Mouse (Mus musculus) midbrain, embryonic 12.5 days (tissue): ENCODE data around the gene Drd1. TPM values are rescaled to one million over a fixed set of nuclear protein-coding genes. Genes with fewer than 3 reads are reported as not detected.
A peak's percentile ranks its signal among the peaks of the same experiment; 100 is the strongest.

Experiments
- ATAC-seq: fragments of 200-750 bp; cut with Nextera tagmentation; 2 replicates; pipeline ENCODE4 v1.8.0; 2017; ENCODE audit warnings: low read depth, moderate TSS enrichment, moderate library complexity; ENCODE audit not compliant: low FRiP score
- H3K27ac ChIP-seq: fragments of 300-500 bp; sonication (generic); replicated peaks from 2 replicates; pipeline ENCODE4 v1.5.1; 2016; ENCODE audit warnings: mild to moderate bottlenecking
- H3K27me3 ChIP-seq: fragments of 300-500 bp; sonication (generic); 2 replicates; pipeline ENCODE4 v1.6.1; 2016; ENCODE audit warnings: mild to moderate bottlenecking
- H3K36me3 ChIP-seq: fragments of 300-500 bp; sonication (generic); 2 replicates; pipeline ENCODE4 v1.6.1; 2016
- H3K4me1 ChIP-seq: fragments of 300-500 bp; sonication (generic); 2 replicates; pipeline ENCODE4 v1.6.1; 2016
- H3K4me2 ChIP-seq: fragments of 300-500 bp; sonication (generic); replicated peaks from 2 replicates; pipeline ENCODE4 v1.6.1; 2016; ENCODE audit warnings: mild to moderate bottlenecking, moderate library complexity
- H3K4me3 ChIP-seq: fragments of 300-500 bp; sonication (generic); 2 replicates; pipeline ENCODE4 v1.5.1; 2016; ENCODE audit warnings: mild to moderate bottlenecking
- H3K9ac ChIP-seq: fragments of 300-500 bp; sonication (generic); replicated peaks from 2 replicates; pipeline ENCODE4 v1.6.1; 2016; ENCODE audit warnings: mild to moderate bottlenecking, moderate library complexity
- H3K9me3 ChIP-seq: fragments of 300-500 bp; sonication (generic); 2 replicates; pipeline ENCODE4 v1.6.1; 2016; ENCODE audit warnings: mild to moderate bottlenecking
- WGBS: fragments of 180-500 bp; shearing (Covaris S2); methylation state at CpG from one replicate; pipeline ENCODE4 v1.1.7; 2016; 5-methylcytosine and 5-hydroxymethylcytosine counted together
- polyA plus RNA-seq: library from polyadenylated mRNA; unstranded; fragments of >200 nt; fragmentation: Nextera tagmentation; extraction: Ambion mirVana; gene quantifications from 2 replicates; pipeline ENCODE4 v1.2.1, GENCODE M21; 2016

The Drd1 gene
- polyA plus RNA-seq, 1 experiment from 2014 or later = 0.75 TPM

DNA sequence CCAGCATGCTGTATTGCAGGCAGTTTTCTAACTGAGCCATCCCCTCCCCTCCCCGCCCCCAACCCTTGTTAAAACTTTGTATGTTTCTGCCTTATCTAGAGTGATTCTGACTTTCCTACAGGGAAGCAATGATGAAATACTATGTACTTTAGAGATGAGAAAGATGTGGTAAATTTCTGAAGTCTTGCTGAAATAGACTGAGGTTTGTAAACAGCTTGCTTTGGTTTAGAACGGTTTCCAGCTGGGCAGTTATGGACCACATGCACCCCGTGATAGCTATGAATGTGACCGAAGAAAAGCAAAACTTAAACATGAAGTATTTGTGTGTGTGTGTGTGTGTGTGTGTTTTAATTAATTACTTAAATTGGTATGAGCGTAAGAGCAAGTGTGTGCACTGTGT, 29.3 kb upstream of the Drd1 start:
- Histone ChIP-seq H3K4me2 (no peak overlapping the region), H3K4me3 (no peak overlapping the region), H3K27ac (no peak overlapping the region), H3K27me3 (no peaks in the 10 kb centered on the region), H3K9me3 (no peaks in the 10 kb centered on the region), H3K4me1 (no peaks in the 10 kb centered on the region), H3K36me3 (peaks cover 46% of the 10 kb centered on the region), H3K9ac (no peak overlapping the region)
- WGBS = 91% methylated on average over 5 of the region's 5 CpGs
- ATAC-seq = no peak

DNA sequence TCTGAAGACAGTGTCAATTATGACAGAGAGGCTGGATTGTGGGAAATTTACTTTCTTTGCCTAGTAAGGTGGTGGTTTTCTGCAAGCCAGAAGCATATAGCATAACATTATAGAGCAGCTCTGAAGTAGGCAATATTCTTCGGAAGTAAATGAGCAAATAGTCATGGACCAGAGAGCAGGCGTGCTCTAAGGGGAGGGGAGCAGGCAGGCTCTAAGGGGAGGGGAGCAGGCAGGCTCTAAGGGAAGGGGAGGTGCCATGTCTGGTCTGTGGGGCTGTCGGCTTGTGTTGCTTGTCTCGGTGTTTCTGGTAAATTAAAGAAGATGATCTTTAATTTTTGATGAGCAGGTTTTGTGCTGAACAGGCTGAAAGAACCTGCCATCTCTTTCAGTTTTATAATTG, 28.7 kb upstream of the Drd1 start:
- WGBS = 49% methylated on average over 4 of the region's 4 CpGs

DNA sequence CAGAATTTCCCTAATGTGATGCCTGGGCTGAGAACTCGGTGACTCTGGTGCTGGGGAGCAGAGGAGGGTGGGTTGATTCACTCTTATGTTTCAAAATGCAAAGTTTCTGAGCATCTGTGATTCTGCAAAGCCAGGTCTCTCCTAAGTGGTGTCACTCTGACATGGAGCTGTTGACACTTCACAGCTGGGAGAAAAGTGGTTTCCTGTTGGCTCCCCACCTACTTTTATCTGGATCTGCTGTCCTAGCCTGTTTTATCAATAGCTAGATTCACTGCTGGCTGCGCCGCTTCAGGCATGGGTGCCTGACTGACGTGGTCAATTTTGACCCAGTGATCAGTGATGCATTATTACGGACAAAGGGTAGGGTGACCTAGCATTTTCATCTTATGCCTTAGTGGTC, 27.4 kb upstream of the Drd1 start:
- Histone ChIP-seq H3K4me1 (no peaks in the 10 kb centered on the region), H3K9ac (no peak overlapping the region), H3K9me3 (no peaks in the 10 kb centered on the region), H3K36me3 (peaks cover 28% of the 10 kb centered on the region), H3K27ac (no peak overlapping the region), H3K4me3 (no peak overlapping the region), H3K4me2 (no peak overlapping the region), H3K27me3 (no peaks in the 10 kb centered on the region)
- ATAC-seq = no peak
- WGBS = 75% methylated on average over 5 of the region's 5 CpGs

More for the DNA sequence above, 28.7 kb upstream of the Drd1 start:
- Histone ChIP-seq H3K9me3 (no peaks in the 10 kb centered on the region), H3K9ac (no peak overlapping the region), H3K27ac (no peak overlapping the region), H3K27me3 (no peaks in the 10 kb centered on the region), H3K36me3 (peaks cover 39% of the 10 kb centered on the region), H3K4me1 (no peaks in the 10 kb centered on the region), H3K4me3 (no peak overlapping the region), H3K4me2 (no peak overlapping the region)
- ATAC-seq = no peak

DNA sequence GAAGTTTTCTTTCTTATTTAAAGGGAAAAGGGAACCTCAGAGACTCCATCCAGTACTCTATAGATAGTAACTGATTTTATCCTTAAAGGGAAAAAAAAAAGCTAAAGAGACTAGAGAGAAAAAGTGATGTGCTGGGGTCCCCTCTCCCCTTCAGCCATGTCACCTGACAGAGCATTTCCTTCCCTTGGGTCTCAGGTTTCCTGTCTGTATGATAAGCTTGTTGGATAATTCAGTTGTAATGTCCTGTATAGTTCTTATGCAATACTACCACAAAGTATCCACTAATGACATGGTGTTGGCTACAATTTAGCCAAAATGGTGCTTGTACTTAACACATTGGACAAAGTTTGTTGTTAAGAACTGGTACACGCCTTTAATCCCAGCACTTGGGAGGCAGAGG, 25.3 kb upstream of the Drd1 start:
- peaks cover 9% of the 10 kb centered on the region for H3K36me3 ChIP-seq
- H3K9me3 ChIP-seq = no peaks in the 10 kb centered on the region
- H3K4me1 ChIP-seq = 0 out of 2 replicates have a peak, but pooled peaks cover 3% of the 10 kb centered on the region
- no peak overlapping the region for H3K9ac ChIP-seq
- no peak for ATAC-seq
- no peak overlapping the region for H3K27ac ChIP-seq
- no peak overlapping the region for H3K4me3 ChIP-seq
- no peak overlapping the region for H3K4me2 ChIP-seq
- H3K27me3 ChIP-seq = no peaks in the 10 kb centered on the region
- 100% methylated on average over 1 of the region's 1 CpGs for WGBS

DNA sequence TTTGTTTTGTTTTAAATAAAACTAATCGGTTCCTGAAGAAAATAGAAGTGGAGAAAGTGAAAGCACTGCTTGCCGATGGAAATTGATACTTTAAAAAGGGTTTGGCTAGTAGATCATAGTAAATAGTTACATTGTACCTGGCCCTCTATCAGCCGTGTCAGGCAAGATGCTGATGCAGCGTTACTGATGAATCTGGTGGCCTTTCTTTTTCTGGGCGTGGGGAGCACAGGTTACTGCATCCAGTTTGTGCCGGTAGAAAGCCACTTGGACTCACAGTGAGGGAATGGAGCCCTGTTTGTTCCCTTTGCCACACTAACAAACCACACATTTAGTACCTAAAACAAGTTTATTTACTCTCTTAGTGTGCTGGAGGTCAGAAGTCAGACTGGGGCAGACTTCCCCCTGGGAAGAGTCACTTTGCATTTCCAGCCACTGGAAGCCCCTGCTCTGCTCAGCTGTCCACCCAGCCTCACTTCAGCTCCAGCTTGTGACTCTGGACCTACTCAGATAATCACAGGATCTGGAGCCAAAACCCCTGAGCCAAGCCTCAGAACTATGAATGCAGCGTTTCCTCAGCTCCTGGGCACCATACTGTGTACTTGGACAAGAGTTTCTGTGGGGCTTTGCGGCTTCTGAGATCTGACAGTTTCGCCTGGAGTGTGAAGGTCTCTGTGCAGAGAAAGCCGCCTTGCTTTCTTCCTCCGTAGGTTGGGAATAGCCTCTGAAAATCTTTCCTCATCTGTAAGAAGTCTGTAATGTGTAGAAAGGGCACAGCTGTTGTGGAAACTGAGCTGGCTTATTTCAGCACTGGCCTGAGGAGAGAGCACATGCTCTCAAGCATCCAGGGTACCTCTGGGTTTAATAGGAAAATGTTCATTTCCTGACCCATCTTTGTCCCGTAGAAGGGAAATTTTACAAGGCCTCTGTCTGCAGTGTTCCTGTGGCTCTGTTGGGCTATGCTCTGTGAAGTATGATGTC, 24.6 kb upstream of the Drd1 start:
- Histone ChIP-seq H3K27ac (no peak overlapping the region), H3K4me1 (0 out of 2 replicates have a peak, but pooled peaks cover 3% of the 10 kb centered on the region), H3K4me3 (no peak overlapping the region), H3K9me3 (no peaks in the 10 kb centered on the region), H3K4me2 (no peak overlapping the region), H3K9ac (no peak overlapping the region), H3K36me3 (0 out of 2 replicates have a peak, but pooled peaks cover 2% of the 10 kb centered on the region), H3K27me3 (no peaks in the 10 kb centered on the region)
- ATAC-seq = no peak
- WGBS = 82% methylated on average over 12 of the region's 12 CpGs

GRCm38 (mm10) chr13:54077470-54078174, 22.1 kb upstream of the Drd1 start:
- Histone ChIP-seq H3K27me3 (no peaks in the 10 kb centered on the region), H3K27ac (no peak overlapping the region), H3K9ac (no peak overlapping the region), H3K4me3 (no peak overlapping the region), H3K9me3 (no peaks in the 10 kb centered on the region), H3K4me2 (no peak overlapping the region), H3K36me3 (no peaks in the 10 kb centered on the region), H3K4me1 (peaks cover 13% of the 10 kb centered on the region)
- ATAC-seq = no peak
- 86% methylated on average over 11 of the region's 11 CpGs for WGBS

GRCm38 (mm10) chr13:54076762-54077460, 21.4 kb upstream of the Drd1 start:
- WGBS = 88% methylated on average over 11 of the region's 11 CpGs
- no peak overlapping the region for H3K4me3 ChIP-seq
- no peak overlapping the region for H3K4me2 ChIP-seq
- no peaks in the 10 kb centered on the region for H3K9me3 ChIP-seq
- peaks cover 20% of the 10 kb centered on the region for H3K4me1 ChIP-seq
- ATAC-seq = no peak
- H3K27ac ChIP-seq = no peak overlapping the region
- H3K27me3 ChIP-seq = no peaks in the 10 kb centered on the region
- H3K9ac ChIP-seq = no peak overlapping the region
- H3K36me3 ChIP-seq = no peaks in the 10 kb centered on the region

DNA sequence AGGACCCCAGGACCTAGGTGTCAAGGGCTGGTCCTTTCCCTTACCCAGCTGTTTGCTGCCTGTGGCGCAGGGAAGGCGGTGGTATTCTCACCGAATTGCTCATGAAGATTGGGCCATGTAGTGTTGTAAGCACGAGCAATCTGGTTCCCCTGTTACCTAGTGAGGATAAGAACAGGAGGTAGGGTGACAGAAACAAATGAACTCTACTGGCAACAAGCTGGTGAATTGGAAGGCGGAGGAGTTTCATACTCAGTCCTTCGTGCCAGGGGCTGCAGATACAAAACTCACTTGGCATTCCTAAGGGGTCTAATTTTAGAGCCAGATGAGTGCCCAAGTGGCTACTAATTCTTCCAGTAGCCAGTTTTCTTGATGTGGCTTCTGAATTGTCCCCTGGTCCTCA, 20.5 kb upstream of the Drd1 start:
- no peak overlapping the region for H3K4me2 ChIP-seq
- 93% methylated on average over 6 of the region's 6 CpGs for WGBS
- ATAC-seq = no peak

GRCm38 (mm10) chr13:54075416-54075815, 19.9 kb upstream of the Drd1 start:
- Histone ChIP-seq H3K4me3 (no peak overlapping the region), H3K4me1 (peaks cover 20% of the 10 kb centered on the region), H3K36me3 (no peaks in the 10 kb centered on the region), H3K9me3 (no peaks in the 10 kb centered on the region), H3K27me3 (peaks cover 3% of the 10 kb centered on the region; the same call in 1 of the 2 replicates), H3K27ac (no peak overlapping the region), H3K9ac (no peak overlapping the region), H3K4me2 (no peak overlapping the region)
- 91% methylated on average over 2 of the region's 2 CpGs for WGBS
- no peak for ATAC-seq

More for the DNA sequence above, 20.5 kb upstream of the Drd1 start:
- no peak overlapping the region for H3K9ac ChIP-seq
- H3K4me3 ChIP-seq = no peak overlapping the region
- H3K4me1 ChIP-seq = peaks cover 20% of the 10 kb centered on the region
- H3K27me3 ChIP-seq = no peaks in the 10 kb centered on the region
- H3K27ac ChIP-seq = no peak overlapping the region
- no peaks in the 10 kb centered on the region for H3K9me3 ChIP-seq
- H3K36me3 ChIP-seq = no peaks in the 10 kb centered on the region

- Histone ChIP-seq H3K36me3 (no peaks in the 10 kb centered on the region), H3K27me3 (peaks cover 6% of the 10 kb centered on the region; the same call in 1 of the 2 replicates), H3K4me3 (no peak overlapping the region), H3K9ac (peak overlapping the region; percentile 72; the same call in 1 of the 2 replicates), H3K27ac (no peak overlapping the region), H3K4me1 (peaks cover 20% of the 10 kb centered on the region), H3K9me3 (no peaks in the 10 kb centered on the region), H3K4me2 (peak overlapping the region; percentile 57)
- no peak for ATAC-seq
- WGBS = 83% methylated on average over 2 of the region's 2 CpGs
Measured at GRCm38 (mm10) chr13:54073491-54073890, 18.0 kb upstream of the Drd1 start.

DNA sequence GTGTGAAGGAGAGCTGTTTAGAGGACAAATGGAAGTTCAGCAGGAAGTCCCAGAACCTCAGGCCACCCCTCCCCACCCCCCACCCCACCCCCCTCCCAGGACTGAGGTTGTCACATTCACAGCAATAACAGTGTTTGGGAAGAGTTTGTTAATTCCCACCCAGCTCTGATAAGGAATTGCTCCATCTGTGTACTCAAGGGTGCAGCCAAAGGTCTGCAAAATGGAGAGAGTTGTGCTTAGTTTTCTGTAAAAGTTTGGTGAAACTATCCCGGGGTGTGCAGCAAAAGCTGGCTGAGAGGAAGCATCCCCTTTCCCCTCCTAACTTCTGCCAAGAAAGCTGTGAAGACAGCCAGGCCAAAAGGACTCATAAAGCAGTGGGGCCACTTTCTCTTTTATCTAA, 17.6 kb upstream of the Drd1 start:
- Histone ChIP-seq H3K9ac (peak overlapping the region; percentile 72; the same call in 1 of the 2 replicates), H3K27ac (no peak overlapping the region), H3K36me3 (no peaks in the 10 kb centered on the region), H3K4me1 (peaks cover 21% of the 10 kb centered on the region), H3K4me3 (peak overlapping the region; percentile 75), H3K27me3 (peaks cover 6% of the 10 kb centered on the region; the same call in 1 of the 2 replicates), H3K4me2 (peak overlapping the region; percentile 57), H3K9me3 (no peaks in the 10 kb centered on the region)
- 70% methylated on average over 1 of the region's 1 CpGs for WGBS
- no peak for ATAC-seq
